Mouse (Mus musculus) MEL (cell line): ENCODE data around the gene Nhsl2. TPM values are rescaled to one million over a fixed set of nuclear protein-coding genes. Genes with fewer than 3 reads are reported as not detected.

Experiments used
- DNase-seq: peaks from one replicate; pipeline ENCODE4 v3.0.0; 2011; ENCODE audit warnings: low read depth, low spot score
- H3K27ac ChIP-seq: 2 replicates; pipeline ENCODE4 v1.5.1; 2012; ENCODE audit warnings: low read depth, mild to moderate bottlenecking, control low read depth, low read length, moderate library complexity; ENCODE audit not compliant: control insufficient read depth
- H3K27me3 ChIP-seq, 2 experiments: fragments of 150-350 bp in 1 of 2; sonication (generic) in 1 of 2; 2 replicates each; pipeline ENCODE4 v1.6.1; 2012; ENCODE audit warnings: low read length in 2 of 2, mild to moderate bottlenecking in 2 of 2, improper control_type of control experiment in 1 of 2, moderate library complexity in 1 of 2; ENCODE audit not compliant: insufficient read depth in 2 of 2, control insufficient read depth in 1 of 2
- H3K36me3 ChIP-seq, 2 experiments: 2 replicates each; pipeline ENCODE4 v1.6.1; 2012 to 2014; ENCODE audit warnings: low read length in 2 of 2, improper control_type of control experiment in 1 of 2, inconsistent platforms in 1 of 2, mild to moderate bottlenecking in 1 of 2; ENCODE audit not compliant: insufficient read depth in 2 of 2, control insufficient read depth in 1 of 2
- H3K4me1 ChIP-seq, 2 experiments: fragments of 150-350 bp in 1 of 2; sonication (generic) in 1 of 2; 2 replicates each; pipeline ENCODE4 v1.6.1; 2012; ENCODE audit warnings: low read length in 2 of 2, improper control_type of control experiment in 1 of 2, mild to moderate bottlenecking in 1 of 2; ENCODE audit not compliant: insufficient read depth in 2 of 2, control insufficient read depth in 1 of 2
- H3K4me3 ChIP-seq, 2 experiments: fragments of 150-350 bp in 1 of 2; sonication (generic) in 1 of 2; 2 replicates each; pipeline ENCODE4 v1.5.1; 2012; ENCODE audit warnings: low read depth in 2 of 2, low read length in 2 of 2, mild to moderate bottlenecking in 2 of 2, moderate library complexity in 2 of 2, control low read depth in 1 of 2, improper control_type of control experiment in 1 of 2; ENCODE audit not compliant: control insufficient read depth in 1 of 2, insufficient read depth in 1 of 2
- H3K79me2 ChIP-seq: 2 replicates; pipeline ENCODE4 v1.6.1; 2012; ENCODE audit warnings: mild to moderate bottlenecking, low read length, moderate library complexity; ENCODE audit not compliant: control insufficient read depth, poor library complexity, insufficient read depth
- H3K9ac ChIP-seq: 2 replicates; pipeline ENCODE4 v1.6.1; 2012; ENCODE audit warnings: low read depth, mild to moderate bottlenecking, control low read depth, low read length, moderate library complexity; ENCODE audit not compliant: control insufficient read depth, poor library complexity, severe bottlenecking
- H3K9me3 ChIP-seq: fragments of 150-350 bp; sonication (generic); replicated peaks from 2 replicates; pipeline ENCODE4 v1.6.1; 2012; ENCODE audit warnings: mild to moderate bottlenecking, low read length, improper control_type of control experiment, moderate library complexity; ENCODE audit not compliant: insufficient read depth
- BHLHE40 ChIP-seq: IDR thresholded peaks from 2 replicates; pipeline ENCODE4 v1.6.1; 2012; ENCODE audit warnings: low read depth, mild to moderate bottlenecking, inconsistent platforms, low read length, improper control_type of control experiment, borderline replicate concordance
- CHD1 ChIP-seq: IDR thresholded peaks from 2 replicates; pipeline ENCODE4 v1.6.1; 2012; ENCODE audit warnings: low read depth, mild to moderate bottlenecking, inconsistent platforms, low read length, improper control_type of control experiment
- CHD2 ChIP-seq: IDR thresholded peaks from 2 replicates; pipeline ENCODE4 v1.6.1; 2011; ENCODE audit warnings: low read length, improper control_type of control experiment
- CTCF ChIP-seq, 3 experiments: IDR thresholded peaks in 2 of 3; conservative IDR thresholded peaks in 1 of 3; 2 replicates each; pipeline ENCODE4 v1.5.1; 2011 to 2012; ENCODE audit warnings: low read length in 3 of 3, low read depth in 2 of 3, mild to moderate bottlenecking in 2 of 3, improper control_type of control experiment in 1 of 3, inconsistent platforms in 1 of 3, mixed read lengths in 1 of 3, moderate library complexity in 1 of 3; ENCODE audit not compliant: control insufficient read depth in 1 of 3, insufficient read depth in 1 of 3, poor library complexity in 1 of 3, severe bottlenecking in 1 of 3
- EP300 ChIP-seq, 2 experiments: IDR thresholded peaks; 2 replicates each; pipeline ENCODE4 v1.6.1; 2011; ENCODE audit warnings: improper control_type of control experiment in 2 of 2, low read length in 2 of 2, low read depth in 1 of 2, mild to moderate bottlenecking in 1 of 2
- ETS1 ChIP-seq: IDR thresholded peaks from 2 replicates; pipeline ENCODE4 v1.6.1; 2012; ENCODE audit warnings: low read depth, mild to moderate bottlenecking, inconsistent platforms, low read length, improper control_type of control experiment, moderate library complexity
- HCFC1 ChIP-seq: IDR thresholded peaks from 2 replicates; pipeline ENCODE4 v1.6.1; 2012; ENCODE audit warnings: low read depth, mild to moderate bottlenecking, inconsistent platforms, low read length, improper control_type of control experiment, moderate library complexity
- MAX ChIP-seq: IDR thresholded peaks from 2 replicates; pipeline ENCODE4 v1.6.1; 2011; ENCODE audit warnings: low read length, improper control_type of control experiment
- MYB ChIP-seq: IDR thresholded peaks from 2 replicates; pipeline ENCODE4 v1.6.1; 2011; ENCODE audit warnings: mild to moderate bottlenecking, low read depth, low read length, improper control_type of control experiment
- NELFE ChIP-seq: IDR thresholded peaks from 2 replicates; pipeline ENCODE4 v1.6.1; 2011; ENCODE audit warnings: low read depth, low read length, improper control_type of control experiment
- POLR2A ChIP-seq, 2 experiments: IDR thresholded peaks; 2 replicates each; pipeline ENCODE4 v1.6.1; 2011 to 2012; ENCODE audit warnings: low read length in 2 of 2, mild to moderate bottlenecking in 2 of 2, control low read depth in 1 of 2, improper control_type of control experiment in 1 of 2, low read depth in 1 of 2, moderate library complexity in 1 of 2; ENCODE audit not compliant: control insufficient read depth in 1 of 2, insufficient read depth in 1 of 2, poor library complexity in 1 of 2
- RAD21 ChIP-seq: IDR thresholded peaks from 2 replicates; pipeline ENCODE4 v1.6.1; 2011; ENCODE audit warnings: mild to moderate bottlenecking, low read depth, low read length, improper control_type of control experiment
- TAL1 ChIP-seq: IDR thresholded peaks from 2 replicates; pipeline ENCODE4 v1.6.1; 2012; ENCODE audit warnings: mild to moderate bottlenecking, inconsistent platforms, low read length, moderate library complexity, mixed read lengths
- TBP ChIP-seq: IDR thresholded peaks from 2 replicates; pipeline ENCODE4 v1.8.0; 2011; ENCODE audit warnings: low read depth, low read length, improper control_type of control experiment
- TCF12 ChIP-seq: IDR thresholded peaks from 2 replicates; pipeline ENCODE4 v1.6.1; 2014; ENCODE audit warnings: low read depth, mild to moderate bottlenecking, inconsistent platforms, low read length, improper control_type of control experiment, moderate library complexity
- UBTF ChIP-seq: IDR thresholded peaks from 2 replicates; pipeline ENCODE4 v1.6.1; 2012; ENCODE audit warnings: low read depth, mild to moderate bottlenecking, inconsistent platforms, low read length, improper control_type of control experiment, moderate library complexity, borderline replicate concordance; ENCODE audit not compliant: insufficient read depth
- USF1 ChIP-seq: IDR thresholded peaks from 2 replicates; pipeline ENCODE4 v1.6.1; 2014; ENCODE audit warnings: low read depth, mild to moderate bottlenecking, inconsistent platforms, low read length, improper control_type of control experiment, moderate library complexity
- USF2 ChIP-seq, 2 experiments: IDR thresholded peaks; 2 replicates each; pipeline ENCODE4 v1.6.1; 2011 to 2012; ENCODE audit warnings: improper control_type of control experiment in 2 of 2, low read length in 2 of 2, borderline replicate concordance in 1 of 2, inconsistent platforms in 1 of 2, low read depth in 1 of 2, mild to moderate bottlenecking in 1 of 2; ENCODE audit not compliant: insufficient read depth in 1 of 2
- ZC3H11A ChIP-seq: IDR thresholded peaks from 2 replicates; pipeline ENCODE4 v1.6.1; 2012; ENCODE audit warnings: low read depth, mild to moderate bottlenecking, inconsistent platforms, low read length, improper control_type of control experiment
- ZKSCAN1 ChIP-seq: IDR thresholded peaks from 2 replicates; pipeline ENCODE4 v1.6.1; 2012; ENCODE audit warnings: low read depth, mild to moderate bottlenecking, inconsistent platforms, low read length, improper control_type of control experiment, moderate library complexity
- ZNF384 ChIP-seq: IDR thresholded peaks from 2 replicates; pipeline ENCODE4 v1.6.1; 2012; ENCODE audit warnings: low read depth, mild to moderate bottlenecking, inconsistent platforms, low read length, improper control_type of control experiment
- polyA plus RNA-seq, 2 experiments: library from polyadenylated mRNA; stranded (reverse) in 1 of 2; unstranded in 1 of 2; fragments of >175 nt in 1 of 2; fragments of >200 nt in 1 of 2; gene quantifications; 2 replicates each; pipeline versions ENCODE4 v1.2.1 to v1.2.4; 2012; ENCODE audit warnings: low replicate concordance in 2 of 2, low read depth in 1 of 2; ENCODE audit not compliant: insufficient read length in 2 of 2, insufficient read depth in 1 of 2, missing spikeins in 1 of 2
- total RNA-seq: library from RNA; depleted of rRNA; stranded (reverse); fragments of 300-350 nt; gene quantifications from 2 replicates; pipeline ENCODE4 v1.2.3, GENCODE M21; 2012

The Nhsl2 gene
- total and polyA plus RNA-seq, 3 experiments = 0.01 to 0.23 TPM; not detected in 1

- no peak overlapping the region for H3K27ac ChIP-seq
- H3K79me2 ChIP-seq = no peaks in the 10 kb centered on the region
- H3K36me3 ChIP-seq = no peaks in the 10 kb centered on the region
- H3K4me3 ChIP-seq = no peak overlapping the region
- no peak overlapping the region for H3K9ac ChIP-seq
- peak; percentile 68 for DNase-seq
- no peaks in the 10 kb centered on the region for H3K9me3 ChIP-seq
- no peaks in the 10 kb centered on the region for H3K4me1 ChIP-seq
- no peak for TF ChIP-seq RAD21
- TF ChIP-seq ZNF384 = no peak
- TF ChIP-seq NELFE = no peak
- no peak for TF ChIP-seq MYB
- TF ChIP-seq USF2 (IDR thresholded peaks at IDR 0.05; ENCODE audit: borderline replicate concordance in 1 of 2, insufficient read depth in 1 of 2, low read depth in 1 of 2, low read length in 2 of 2) = no peak
- no peak for TF ChIP-seq HCFC1
- TF ChIP-seq CHD1 = no peak
- no peak for TF ChIP-seq CTCF (IDR thresholded peaks at IDR 0.05 in 2 of 3, conservative IDR thresholded peaks at IDR 0.05 in 1 of 3; ENCODE audit: control insufficient read depth in 1 of 3, insufficient read depth in 1 of 3, low read depth in 2 of 3, low read length in 3 of 3, poor library complexity in 1 of 3, severe bottlenecking in 1 of 3)
- no peak for TF ChIP-seq MAX
- TF ChIP-seq TBP = peak; percentile 60
- TF ChIP-seq EP300 (IDR thresholded peaks at IDR 0.05; ENCODE audit: low read depth in 1 of 2, low read length in 2 of 2) = peak in 1 of 2 experiments; percentile 15; a peak in 1 of 4 replicates
- TF ChIP-seq CHD2 = no peak
- TF ChIP-seq BHLHE40 = peak; percentile 89
- no peak for TF ChIP-seq ZC3H11A
- no peak for TF ChIP-seq ZKSCAN1
- TF ChIP-seq USF1 = no peak
- TF ChIP-seq, all 39 proteins: peak for 3
- no peaks in the 10 kb centered on the region; a peak in 1 of 4 replicates for H3K27me3 ChIP-seq
Observed at GRCm38 (mm10) chrX:102007935-102008334, 158.8 kb downstream of the Nhsl2 start.

DNA sequence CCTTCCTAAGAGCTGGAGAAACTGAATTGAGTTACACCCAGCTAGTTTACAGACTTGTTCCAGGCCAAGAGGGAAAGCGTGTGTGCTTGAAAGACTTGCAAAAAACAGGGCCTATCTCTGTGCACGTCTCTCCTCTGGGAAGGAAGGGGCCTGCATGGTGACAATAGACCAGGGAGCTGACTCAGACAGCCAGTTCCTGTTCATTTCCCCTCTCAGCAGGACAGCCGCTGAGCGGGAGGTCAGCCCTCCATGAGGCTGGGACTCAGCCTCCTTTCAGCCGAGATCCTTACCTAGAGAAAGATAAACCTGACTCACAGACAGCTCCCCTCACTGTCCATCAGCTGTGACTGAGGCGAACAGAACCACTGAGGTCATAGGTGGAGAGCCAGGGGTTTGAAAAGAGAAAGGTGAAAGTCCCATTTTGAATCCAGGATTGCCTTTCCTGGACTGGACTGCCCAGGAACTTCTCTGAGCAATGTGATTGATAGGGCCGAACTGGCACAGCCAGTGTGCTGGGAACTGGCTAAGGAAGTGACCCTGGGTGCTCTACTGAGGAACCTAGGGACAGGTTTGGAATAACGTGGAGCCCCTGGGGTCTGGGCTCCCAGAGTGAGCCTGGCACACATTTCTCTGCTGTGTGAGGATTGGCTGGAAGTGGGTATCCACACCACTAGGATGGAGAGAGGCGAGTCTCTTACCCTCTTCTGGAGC lies 168.2 kb downstream of the Nhsl2 start:
- H3K27me3 ChIP-seq = peaks cover 2 to 3% of the 10 kb centered on the region in 2 experiments; a peak in 1 of 4 replicates
- H3K27ac ChIP-seq = no peak overlapping the region
- H3K36me3 ChIP-seq = no peaks in the 10 kb centered on the region

More for the DNA sequence above, 168.2 kb downstream of the Nhsl2 start:
- H3K4me1 ChIP-seq = no peaks in the 10 kb centered on the region
- H3K9ac ChIP-seq = no peak overlapping the region
- no peaks in the 10 kb centered on the region for H3K9me3 ChIP-seq
- no peak for DNase-seq
- no peak for TF ChIP-seq TAL1
- no peak for TF ChIP-seq ETS1
- no peak for TF ChIP-seq UBTF
- TF ChIP-seq NELFE = no peak
- no peak for TF ChIP-seq TCF12
- TF ChIP-seq POLR2A (IDR thresholded peaks at IDR 0.05; ENCODE audit: control insufficient read depth in 1 of 2, insufficient read depth in 1 of 2, low read depth in 1 of 2, low read length in 2 of 2, poor library complexity in 1 of 2) = no peak
- no peak for TF ChIP-seq CHD1
- TF ChIP-seq ZC3H11A = no peak
- no peak for TF ChIP-seq USF2 (IDR thresholded peaks at IDR 0.05; ENCODE audit: borderline replicate concordance in 1 of 2, insufficient read depth in 1 of 2, low read depth in 1 of 2, low read length in 2 of 2)
- no peak for TF ChIP-seq ZKSCAN1
- TF ChIP-seq EP300 (IDR thresholded peaks at IDR 0.05; ENCODE audit: low read depth in 1 of 2, low read length in 2 of 2) = no peak
- TF ChIP-seq USF1 = no peak
- H3K79me2 ChIP-seq = no peaks in the 10 kb centered on the region
- no peak overlapping the region for H3K4me3 ChIP-seq
